Mouse (Mus musculus) ovary, adult 18-20 months (tissue): Measurements from ENCODE around the gene Gabbr1.
A peak's percentile ranks its signal among the peaks of the same experiment; 100 is the strongest.

ENCODE experiments used
- DNase-seq: peaks from one replicate; pipeline ENCODE4 v3.0.0; 2022; ENCODE audit warnings: low spot score, mixed read lengths

The Gabbr1 gene

GRCm38 (mm10) chr17:37044651-37045244, 1.0 kb upstream of the Gabbr1 start:
- DNase-seq, result no peak

GRCm38 (mm10) chr17:37046312-37047112, 746 bp downstream of the Gabbr1 start:
- peak; percentile 51 for DNase-seq

- DNase-seq, result no peak
Measured at GRCm38 (mm10) chr17:37047332-37047976, 1.7 kb downstream of the Gabbr1 start.

- no peak for DNase-seq
Measured at GRCm38 (mm10) chr17:37047981-37048380, 2.2 kb downstream of the Gabbr1 start.

- no peak for DNase-seq
Measured at GRCm38 (mm10) chr17:37048383-37048782, 2.6 kb downstream of the Gabbr1 start.

- peak; percentile 35 for DNase-seq
Measured at GRCm38 (mm10) chr17:37049570-37050310, 4.0 kb downstream of the Gabbr1 start.

GRCm38 (mm10) chr17:37050399-37050798, 4.6 kb downstream of the Gabbr1 start:
- peak; percentile 72 for DNase-seq

GRCm38 (mm10) chr17:37050876-37051275, 5.1 kb downstream of the Gabbr1 start:
- no peak for DNase-seq

- no peak for DNase-seq
Measured at GRCm38 (mm10) chr17:37051745-37052144, 6.0 kb downstream of the Gabbr1 start.

GRCm38 (mm10) chr17:37056957-37057356, 11.2 kb downstream of the Gabbr1 start:
- DNase-seq, result no peak

GRCm38 (mm10) chr17:37061435-37061834, 15.7 kb downstream of the Gabbr1 start:
- DNase-seq, result no peak

GRCm38 (mm10) chr17:37062101-37062641, 16.4 kb downstream of the Gabbr1 start:
- no peak for DNase-seq

GRCm38 (mm10) chr17:37063063-37063462, 17.3 kb downstream of the Gabbr1 start:
- no peak for DNase-seq

GRCm38 (mm10) chr17:37063686-37064495, 18.1 kb downstream of the Gabbr1 start:
- no peak for DNase-seq

- DNase-seq, result no peak
Measured at GRCm38 (mm10) chr17:37065993-37066392, 20.2 kb downstream of the Gabbr1 start.

GRCm38 (mm10) chr17:37067861-37068260, 22.1 kb downstream of the Gabbr1 start:
- DNase-seq, result no peak

GRCm38 (mm10) chr17:37070121-37070520, 24.4 kb downstream of the Gabbr1 start:
- no peak for DNase-seq

- DNase-seq, result no peak
Measured at GRCm38 (mm10) chr17:37072080-37072729, 26.4 kb downstream of the Gabbr1 start.

- no peak for DNase-seq
Measured at GRCm38 (mm10) chr17:37072730-37073276, 27.0 kb downstream of the Gabbr1 start.

GRCm38 (mm10) chr17:37075181-37075580, 29.4 kb downstream of the Gabbr1 start:
- no peak for DNase-seq
